In genomic region chr13:29838409-29839047, GRCm38 (mm10) we compare ENCODE assay signal across 9 mouse cellular contexts. TPM values are rescaled to one million over a fixed set of nuclear protein-coding genes. Genes with fewer than 3 reads are reported as not detected.
DNase-seq lines count a peak whose midpoint lies in the region; ATAC-seq and TF ChIP-seq lines count a peak whose summit lies in the region.
"Had no signal": no experiment of that assay in that cellular context is flagged by ENCODE, and none has a peak within 500 bp of the region (broad histone marks: within the 10 kb centered on the region; RNA-seq: fewer than 3 reads in every experiment).

No protein-coding gene starts in this region.

- DNase-seq in CH12.LX (ENCODE audit: extremely low read depth): peak; percentile 63
- DNase-seq in c-Kit-negative CD71-positive TER-119-positive erythroid progenitor cells, embryonic 14.5 days (ENCODE audit: low read depth, low spot score): peak; percentile 20
- DNase-seq in lung, postnatal 10 days: peak; percentile 41
- DNase-seq in cerebellum, postnatal 4 days (ENCODE audit: low spot score in 2 of 2): no peak
- DNase-seq in layer of hippocampus, postnatal 25 days (ENCODE audit: extremely low spot score in 1 of 2, low spot score in 1 of 2): no peak
- no peak for DNase-seq in heart, embryonic 10.5 days (ENCODE audit: low spot score)
- DNase-seq: liver, embryonic 13.5 days had no signal

- H3K27me3 ChIP-seq in hindbrain, embryonic 12.5 days: no peaks in the 10 kb centered on the region
- no peaks in the 10 kb centered on the region for H3K27me3 ChIP-seq in hindbrain, embryonic 13.5 days
- no peaks in the 10 kb centered on the region for H3K27me3 ChIP-seq in CH12.LX (replicated peaks)
- no peaks in the 10 kb centered on the region for H3K27me3 ChIP-seq in heart, embryonic 10.5 days (ENCODE audit: insufficient read depth, poor library complexity, severe bottlenecking)
- H3K27me3 ChIP-seq: liver, embryonic 13.5 days had no signal

- H3K79me2 ChIP-seq in CH12.LX (replicated peaks; ENCODE audit: control insufficient read depth, extremely low read depth, insufficient read depth, poor library complexity, severe bottlenecking): peaks cover 8% of the 10 kb centered on the region; the same call in 1 of the 2 replicates

- 49% methylated on average over 5 of the region's 5 CpGs for WGBS in hindbrain, embryonic 12.5 days
- WGBS in hindbrain, embryonic 13.5 days: 50% methylated on average over 5 of the region's 5 CpGs
- 63% methylated on average over 5 of the region's 5 CpGs for WGBS in heart, embryonic 10.5 days

- TF ChIP-seq CTCF in CH12.LX (conservative IDR thresholded peaks at IDR 0.05 in 1 of 2, IDR thresholded peaks at IDR 0.05 in 1 of 2; ENCODE audit: low read depth in 2 of 2, low read length in 2 of 2): peak; percentile 50 to 81

- in situ Hi-C loops in CH12.LX (cut with MboI; ENCODE audit: low pct_ligation_motif_present, low pct_unique_long_range_greater_than_20kb, low sequenced_read_pairs): no loop called here

- peaks cover 9% of the 10 kb centered on the region; the same call in 1 of the 2 replicates for H3K36me3 ChIP-seq in hindbrain, embryonic 12.5 days
- no peaks in the 10 kb centered on the region for H3K36me3 ChIP-seq in hindbrain, embryonic 13.5 days
- H3K36me3 ChIP-seq in CH12.LX (replicated peaks in 1 of 2; ENCODE audit: control insufficient read depth in 1 of 2, insufficient read depth in 1 of 2, low read length in 1 of 2): peaks cover 32 to 65% of the 10 kb centered on the region in 2 experiments
- H3K36me3 ChIP-seq in heart, embryonic 10.5 days: peaks cover 25% of the 10 kb centered on the region

- no peak overlapping the region for H3K27ac ChIP-seq in hindbrain, embryonic 12.5 days
- no peak overlapping the region for H3K27ac ChIP-seq in hindbrain, embryonic 13.5 days
- no peak overlapping the region for H3K27ac ChIP-seq in CH12.LX (ENCODE audit: insufficient read depth, low read depth)
- no peak overlapping the region for H3K27ac ChIP-seq in heart, embryonic 10.5 days
- H3K27ac ChIP-seq: liver, embryonic 13.5 days had no signal

- ATAC-seq in hindbrain, embryonic 12.5 days (ENCODE audit: low FRiP score): 0 out of 2 replicates have a peak, but pooled peaks have one; percentile 29
- ATAC-seq in hindbrain, embryonic 13.5 days (ENCODE audit: low FRiP score): no peak

- TF ChIP-seq POLR2A in CH12.LX (IDR thresholded peaks at IDR 0.05; ENCODE audit: low read depth, low read length): no peak

- no peak overlapping the region for H3K4me3 ChIP-seq in hindbrain, embryonic 12.5 days
- H3K4me3 ChIP-seq in hindbrain, embryonic 13.5 days: no peak overlapping the region
- no peak overlapping the region for H3K4me3 ChIP-seq in CH12.LX (replicated peaks in 1 of 3; ENCODE audit: low read depth in 2 of 3, low read length in 2 of 3, poor library complexity in 1 of 3)
- H3K4me3 ChIP-seq in heart, embryonic 10.5 days: no peak overlapping the region
- H3K4me3 ChIP-seq: liver, embryonic 13.5 days had no signal

- H3K4me1 ChIP-seq in hindbrain, embryonic 12.5 days: peaks cover 3% of the 10 kb centered on the region; the same call in 1 of the 2 replicates
- peaks cover 11% of the 10 kb centered on the region for H3K4me1 ChIP-seq in hindbrain, embryonic 13.5 days (replicated peaks)
- no peaks in the 10 kb centered on the region; a peak in 1 of 4 replicates for H3K4me1 ChIP-seq in CH12.LX (ENCODE audit: control insufficient read depth in 1 of 2, insufficient read depth in 2 of 2)
- H3K4me1 ChIP-seq in heart, embryonic 10.5 days: peaks cover 10% of the 10 kb centered on the region
- H3K4me1 ChIP-seq: liver, embryonic 13.5 days had no signal

- TF ChIP-seq EP300 in CH12.LX (IDR thresholded peaks at IDR 0.05; ENCODE audit: low read length): no peak

- dilution Hi-C loops in CH12.LX (cut with MboI; ENCODE audit: extremely low pct_ligation_motif_present, extremely low pct_unique_long_range_greater_than_20kb, low sequenced_read_pairs): no loop called here

- H3K9ac ChIP-seq in hindbrain, embryonic 12.5 days: no peak overlapping the region
- H3K9ac ChIP-seq in hindbrain, embryonic 13.5 days: no peak overlapping the region
- H3K9ac ChIP-seq in CH12.LX (ENCODE audit: insufficient read depth, low read depth): no peak overlapping the region
- H3K9ac ChIP-seq: liver, embryonic 13.5 days had no signal

- TF ChIP-seq RAD21 in CH12.LX (IDR thresholded peaks at IDR 0.05; ENCODE audit: low read depth, low read length): peak; percentile 90

- no peaks in the 10 kb centered on the region for H3K9me3 ChIP-seq in hindbrain, embryonic 12.5 days (replicated peaks)
- H3K9me3 ChIP-seq in hindbrain, embryonic 13.5 days: no peaks in the 10 kb centered on the region
- H3K9me3 ChIP-seq in CH12.LX (replicated peaks; ENCODE audit: low read length): no peaks in the 10 kb centered on the region
- no peaks in the 10 kb centered on the region for H3K9me3 ChIP-seq in heart, embryonic 10.5 days
- H3K9me3 ChIP-seq: liver, embryonic 13.5 days had no signal

- no peak overlapping the region for H3K4me2 ChIP-seq in hindbrain, embryonic 12.5 days (replicated peaks)
- no peak overlapping the region for H3K4me2 ChIP-seq in hindbrain, embryonic 13.5 days
- H3K4me2 ChIP-seq in CH12.LX (ENCODE audit: insufficient read depth, low read depth, poor library complexity, severe bottlenecking): no peak overlapping the region
- H3K4me2 ChIP-seq: liver, embryonic 13.5 days had no signal

TF ChIP-seq in CH12.LX, 34 proteins besides CTCF, POLR2A, EP300 and RAD21:
- TF ChIP-seq USF1 (IDR thresholded peaks at IDR 0.05; ENCODE audit: low read depth, low read length) (no peak), SMC3 (IDR thresholded peaks at IDR 0.05; ENCODE audit: low read depth, low read length) (peak; percentile 61)
TF ChIP-seq in CH12.LX: peak in this region for 1.

RNA-seq across cellular contexts. Expression of gene Cdkal1, which starts 16.9 kb away (rescaled TPM):
- polyA plus RNA-seq in hindbrain, embryonic 12.5 days (2016; fragmentation: Nextera tagmentation; extraction: Ambion mirVana): 31.4 and 37.0 TPM in 2 replicates
- polyA plus RNA-seq in hindbrain, embryonic 13.5 days (2015; fragmentation: Nextera tagmentation; extraction: Ambion mirVana): 24.3 and 25.2 TPM in 2 replicates
- total RNA-seq in CH12.LX (2012; rRNA removed) (9.5 and 11.3 TPM in 2 replicates), CH12.LX (2014; rRNA removed) (8.7 and 13.3 TPM in 2 replicates)
- 13.7 and 14.9 TPM in 2 replicates for polyA plus RNA-seq in CH12.LX (2012; ENCODE audit: insufficient read length, low read depth)
- 10 to 100 TPM; 22.0 to 22.1 TPM for total RNA-seq in layer of hippocampus, postnatal 25 days (2021)
- 25.9 and 27.0 TPM in 2 replicates for polyA plus RNA-seq in heart, embryonic 10.5 days (2016; fragmentation: Nextera tagmentation; extraction: Ambion mirVana)

Comparison
In these comparisons a context has a peak if more than half of its experiments do, and no peak if none do; other contexts are left out.
1. DNase-seq: peak in CH12.LX (single experiment), c-Kit-negative CD71-positive TER-119-positive erythroid progenitor cells, embryonic 14.5 days (single experiment) and lung, postnatal 10 days (single experiment); none in cerebellum, postnatal 4 days (0 of 2), layer of hippocampus, postnatal 25 days (0 of 2) and heart, embryonic 10.5 days (single experiment).